Mouse (Mus musculus): ENCODE data around the gene Bzw2. TPM values are rescaled to one million over a fixed set of nuclear protein-coding genes. Genes with fewer than 3 reads are reported as not detected.

Gene Bzw2
- polyA plus RNA-seq, 1 experiment from 2014 or later, result 343 TPM

DNA sequence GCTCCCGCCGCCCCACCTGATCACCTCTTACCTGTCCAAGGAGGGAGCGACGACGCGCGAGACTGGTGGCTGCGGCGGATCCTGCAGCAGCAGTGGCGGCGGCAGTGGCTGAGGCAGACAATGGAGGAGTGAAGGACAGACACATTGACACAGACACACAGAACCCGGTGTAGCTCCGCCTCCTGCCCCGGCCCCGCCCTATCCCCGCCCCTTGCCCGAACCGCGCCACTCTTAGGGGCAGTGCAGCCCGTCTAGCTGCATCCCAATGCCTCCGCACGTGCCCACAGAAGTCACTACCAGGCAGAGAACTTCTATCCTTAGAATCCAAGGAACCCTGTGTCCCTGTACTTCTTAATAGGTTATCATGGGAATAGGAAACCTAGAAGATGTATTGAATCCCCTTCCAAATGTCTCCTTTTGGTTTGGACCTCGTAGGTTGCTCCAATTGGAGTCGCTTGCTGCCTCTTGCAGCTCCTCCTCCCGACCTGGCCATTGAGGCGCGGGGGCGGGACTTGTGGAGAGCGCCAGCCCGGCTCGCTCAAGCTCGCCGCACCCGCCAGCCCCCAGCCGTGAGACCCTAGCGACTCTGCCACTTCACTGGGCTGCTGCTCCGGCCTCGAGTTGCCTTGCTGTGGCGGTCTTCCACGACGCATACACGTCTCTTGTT lies 1.1 kb downstream of the Bzw2 start, which contains the start of gene Ankmy2:
Ankmy2 (plus strand) TSS at position 478 of the 667 bp plus-strand sequence.
- peak; percentile 97 for ATAC-seq (ENCODE audit: low FRiP score, low read depth)
- Histone ChIP-seq H3K9ac (peak within 1 kb of the TSS; percentile 96), H3K27me3 (no peaks in the 10 kb centered on the region), H3K9me3 (no peaks in the 10 kb centered on the region), H3K27ac (replicated peaks) (peak within 1 kb of the TSS; percentile 96), H3K4me1 (replicated peaks) (peaks cover 26% of the 10 kb centered on the region), H3K36me3 (no peaks in the 10 kb centered on the region), H3K4me3 (peak within 1 kb of the TSS; percentile 95), H3K4me2 (peak within 1 kb of the TSS; percentile 68)
- under 1% methylated on average over 42 of the region's 42 CpGs for WGBS

DNA sequence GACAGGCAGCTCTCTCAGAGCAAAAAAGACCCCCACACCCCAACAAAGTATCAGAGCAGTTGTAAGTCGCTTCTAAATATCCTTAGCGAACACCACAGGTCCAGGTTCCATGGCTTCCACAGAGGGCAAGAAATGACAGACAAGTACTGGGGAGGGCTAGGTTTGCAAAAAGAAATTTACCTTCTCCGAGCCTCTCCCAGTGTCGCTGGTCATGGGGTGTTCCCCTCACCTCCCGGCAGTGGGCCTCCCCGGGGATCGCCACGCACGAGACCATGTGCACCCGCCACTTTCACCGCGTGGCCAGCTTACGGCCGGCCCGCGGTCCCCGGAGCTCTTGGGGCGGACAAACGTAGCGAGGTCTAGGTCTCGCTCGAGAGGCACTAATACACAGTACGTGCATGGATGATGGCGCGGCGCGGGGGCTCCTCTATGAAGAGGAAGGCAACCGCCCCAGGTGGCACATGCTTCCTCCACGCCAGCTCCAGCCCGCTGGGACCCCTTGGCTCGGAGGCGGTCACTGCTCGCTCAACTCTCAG lies 1.7 kb downstream of the Bzw2 start:
- peak overlapping the region; percentile 96 for H3K9ac ChIP-seq
- H3K36me3 ChIP-seq, result no peaks in the 10 kb centered on the region
- H3K27ac ChIP-seq (replicated peaks), result peak overlapping the region; percentile 96
- peak overlapping the region; percentile 68 for H3K4me2 ChIP-seq
- H3K9me3 ChIP-seq, result no peaks in the 10 kb centered on the region
- under 1% methylated on average over 33 of the region's 33 CpGs for WGBS
- peak; percentile 80 for ATAC-seq (ENCODE audit: low FRiP score, low read depth)
- H3K4me1 ChIP-seq (replicated peaks), result peaks cover 26% of the 10 kb centered on the region
- peak overlapping the region; percentile 95 for H3K4me3 ChIP-seq
- no peaks in the 10 kb centered on the region for H3K27me3 ChIP-seq

DNA sequence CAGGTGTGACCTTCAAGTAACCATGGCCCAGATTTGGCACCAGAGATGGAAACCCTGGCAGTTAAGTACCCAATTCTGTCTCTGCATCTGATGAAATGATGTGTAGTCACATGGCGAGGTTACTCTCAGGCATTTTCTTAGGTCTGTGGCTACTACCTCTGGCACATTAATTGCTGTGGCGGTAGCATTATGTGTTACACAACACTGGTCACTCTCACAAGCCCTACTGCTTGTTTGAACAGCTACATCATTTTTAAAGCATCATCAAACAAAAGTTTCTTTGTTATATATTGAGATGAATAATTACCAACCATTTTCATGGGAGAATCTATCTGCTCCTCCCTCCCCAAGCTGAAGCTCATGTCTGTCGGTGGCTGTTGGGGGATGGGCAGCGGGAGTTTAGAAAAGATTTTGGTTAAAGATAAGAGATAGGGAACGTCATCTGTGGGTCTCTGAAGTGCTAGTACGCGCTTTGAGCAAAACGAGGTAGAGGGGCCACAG lies 2.7 kb downstream of the Bzw2 start:
- no peaks in the 10 kb centered on the region for H3K27me3 ChIP-seq
- H3K36me3 ChIP-seq, result no peaks in the 10 kb centered on the region
- 8% methylated on average over 8 of the region's 8 CpGs for WGBS
- H3K9me3 ChIP-seq, result no peaks in the 10 kb centered on the region
- H3K4me3 ChIP-seq, result peak overlapping the region; percentile 95
- H3K27ac ChIP-seq (replicated peaks), result peak overlapping the region; percentile 96
- peak overlapping the region; percentile 68 for H3K4me2 ChIP-seq
- H3K4me1 ChIP-seq (replicated peaks), result peaks cover 32% of the 10 kb centered on the region
- H3K9ac ChIP-seq, result peak overlapping the region; percentile 96
- ATAC-seq (ENCODE audit: low FRiP score, low read depth), result no peak

DNA sequence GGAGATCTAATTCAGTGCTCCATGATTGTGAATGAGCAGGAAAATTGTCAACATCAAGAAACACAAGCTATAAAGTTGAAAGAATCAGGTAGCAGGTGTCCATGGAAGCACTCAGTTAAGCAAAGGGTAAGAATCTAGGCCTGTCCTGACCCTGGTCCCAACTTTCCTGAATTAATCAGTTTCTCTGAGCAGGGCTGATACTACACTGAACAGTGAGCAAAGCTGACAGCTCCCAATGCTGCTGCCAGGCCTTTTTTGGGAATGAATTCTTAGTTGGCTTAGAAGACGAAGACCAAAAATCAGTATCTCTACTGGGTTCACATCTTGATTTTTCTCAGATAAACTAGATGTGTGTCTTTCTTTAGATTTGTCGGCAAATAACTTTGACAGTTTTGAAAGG lies 7.1 kb downstream of the Bzw2 start:
- 84% methylated on average over 2 of the region's 2 CpGs for WGBS
- no peak overlapping the region for H3K4me2 ChIP-seq
- no peak overlapping the region for H3K4me3 ChIP-seq
- H3K27ac ChIP-seq (replicated peaks), result no peak overlapping the region
- H3K4me1 ChIP-seq (replicated peaks), result peaks cover 19% of the 10 kb centered on the region
- no peak overlapping the region for H3K9ac ChIP-seq
- H3K9me3 ChIP-seq, result no peaks in the 10 kb centered on the region
- no peaks in the 10 kb centered on the region for H3K36me3 ChIP-seq
- no peak for ATAC-seq (ENCODE audit: low FRiP score, low read depth)
- no peaks in the 10 kb centered on the region for H3K27me3 ChIP-seq

- Histone ChIP-seq H3K4me1 (replicated peaks) (peaks cover 19% of the 10 kb centered on the region), H3K4me3 (no peak overlapping the region), H3K36me3 (no peaks in the 10 kb centered on the region), H3K9ac (no peak overlapping the region), H3K9me3 (no peaks in the 10 kb centered on the region), H3K27ac (replicated peaks) (no peak overlapping the region), H3K27me3 (no peaks in the 10 kb centered on the region), H3K4me2 (no peak overlapping the region)
- no peak for ATAC-seq (ENCODE audit: low FRiP score, low read depth)
- WGBS, result 74% methylated on average over 2 of the region's 2 CpGs
These were observed 7.6 kb downstream of the Bzw2 start for GRCm38 (mm10) chr12:36150265-36150664.

DNA sequence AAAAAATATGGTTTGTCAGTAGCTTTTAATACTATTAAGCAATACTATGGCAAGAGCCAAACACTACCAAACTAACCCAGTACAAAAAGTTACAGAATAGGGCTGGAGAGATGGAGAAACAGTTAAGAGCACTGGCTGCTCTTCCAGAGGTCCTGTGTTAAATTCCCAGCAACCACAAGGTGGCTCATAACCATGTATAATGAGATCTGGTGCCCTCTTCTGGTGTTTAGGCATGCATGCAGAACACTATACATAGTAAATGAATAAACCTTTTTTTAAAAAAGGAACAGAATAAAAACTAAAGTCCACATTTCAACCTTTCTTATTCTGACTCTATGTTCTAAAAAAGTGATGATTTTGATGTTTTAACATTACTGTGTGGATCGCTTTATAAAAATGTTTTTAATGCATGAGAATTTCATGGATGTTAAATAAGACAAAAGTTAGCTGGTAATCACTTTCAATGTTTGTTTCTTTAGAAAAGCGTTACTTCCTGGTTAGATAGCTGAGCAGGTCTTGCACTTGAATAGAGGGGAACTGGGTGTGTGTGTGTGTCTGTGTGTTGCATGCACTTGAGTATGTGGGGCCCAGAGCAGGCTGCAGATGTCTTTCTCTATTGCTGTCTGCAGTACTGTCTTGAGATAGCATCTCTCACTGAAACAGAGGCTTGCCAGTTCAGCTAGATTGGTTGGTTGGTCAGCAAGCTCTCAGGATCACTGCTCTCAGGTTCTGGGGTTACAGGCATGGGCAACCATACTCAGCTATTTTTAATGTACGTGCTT lies 11.5 kb downstream of the Bzw2 start:
- H3K27me3 ChIP-seq, result no peaks in the 10 kb centered on the region
- peaks cover 6% of the 10 kb centered on the region; the same call in 1 of the 2 replicates for H3K4me1 ChIP-seq (replicated peaks)
- WGBS, result 96% methylated on average over 3 of the region's 3 CpGs
- no peak for ATAC-seq (ENCODE audit: low FRiP score, low read depth)
- no peaks in the 10 kb centered on the region for H3K9me3 ChIP-seq
- H3K27ac ChIP-seq (replicated peaks), result no peak overlapping the region
- no peak overlapping the region for H3K4me3 ChIP-seq
- H3K9ac ChIP-seq, result no peak overlapping the region
- H3K4me2 ChIP-seq, result no peak overlapping the region
- H3K36me3 ChIP-seq, result peaks cover 2% of the 10 kb centered on the region; the same call in 1 of the 2 replicates

DNA sequence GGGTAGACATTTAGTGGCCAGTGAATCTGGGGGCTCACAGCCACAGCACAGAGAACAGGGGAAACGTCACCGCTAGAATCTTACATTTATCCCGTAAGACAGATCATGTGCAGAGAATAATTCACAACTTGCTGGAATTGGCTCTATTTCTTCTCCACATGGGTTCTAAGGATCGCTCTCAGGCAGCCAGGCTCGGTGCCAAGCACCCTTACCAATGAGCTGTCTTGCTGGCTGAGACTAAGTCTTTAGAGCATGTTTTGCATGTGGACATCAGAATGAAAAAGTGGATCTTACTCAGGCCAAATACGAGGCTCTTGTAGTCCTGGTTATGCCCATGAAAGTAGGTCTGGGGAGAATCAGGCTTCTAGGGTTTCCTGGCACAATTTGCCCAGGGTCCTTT lies 17.5 kb downstream of the Bzw2 start:
- H3K9ac ChIP-seq, result no peak overlapping the region
- H3K36me3 ChIP-seq, result peaks cover 22% of the 10 kb centered on the region
- no peaks in the 10 kb centered on the region for H3K4me1 ChIP-seq (replicated peaks)
- H3K4me3 ChIP-seq, result no peak overlapping the region
- H3K4me2 ChIP-seq, result no peak overlapping the region
- no peak for ATAC-seq (ENCODE audit: low FRiP score, low read depth)
- no peaks in the 10 kb centered on the region for H3K9me3 ChIP-seq
- no peaks in the 10 kb centered on the region for H3K27me3 ChIP-seq
- H3K27ac ChIP-seq (replicated peaks), result no peak overlapping the region
- WGBS, result 84% methylated on average over 6 of the region's 6 CpGs

GRCm38 (mm10) chr12:36137192-36137591 lies 20.7 kb downstream of the Bzw2 start:
- no peak for ATAC-seq (ENCODE audit: low FRiP score, low read depth)
- H3K4me2 ChIP-seq, result no peak overlapping the region
- no peak overlapping the region for H3K9ac ChIP-seq
- no peaks in the 10 kb centered on the region for H3K4me1 ChIP-seq (replicated peaks)
- no peak overlapping the region for H3K27ac ChIP-seq (replicated peaks)
- H3K36me3 ChIP-seq, result peaks cover 39% of the 10 kb centered on the region
- no peaks in the 10 kb centered on the region for H3K9me3 ChIP-seq
- 88% methylated on average over 4 of the region's 4 CpGs for WGBS
- H3K4me3 ChIP-seq, result no peak overlapping the region
- no peaks in the 10 kb centered on the region for H3K27me3 ChIP-seq

- H3K9ac ChIP-seq, result no peak overlapping the region
- no peak overlapping the region for H3K27ac ChIP-seq (replicated peaks)
- H3K27me3 ChIP-seq, result no peaks in the 10 kb centered on the region
- no peak for ATAC-seq (ENCODE audit: low FRiP score, low read depth)
- H3K4me3 ChIP-seq, result no peak overlapping the region
- no peak overlapping the region for H3K4me2 ChIP-seq
- no peaks in the 10 kb centered on the region for H3K4me1 ChIP-seq (replicated peaks)
- no peaks in the 10 kb centered on the region for H3K9me3 ChIP-seq
- 98% methylated on average over 8 of the region's 8 CpGs for WGBS
- peaks cover 45% of the 10 kb centered on the region for H3K36me3 ChIP-seq
These were observed 21.6 kb downstream of the Bzw2 start for GRCm38 (mm10) chr12:36136285-36136684.

GRCm38 (mm10) chr12:36135409-36135808 lies 22.5 kb downstream of the Bzw2 start:
- Histone ChIP-seq H3K36me3 (peaks cover 40% of the 10 kb centered on the region), H3K9me3 (no peaks in the 10 kb centered on the region), H3K4me1 (replicated peaks) (no peaks in the 10 kb centered on the region), H3K4me2 (no peak overlapping the region), H3K27me3 (no peaks in the 10 kb centered on the region), H3K4me3 (no peak overlapping the region), H3K27ac (replicated peaks) (no peak overlapping the region), H3K9ac (no peak overlapping the region)
- WGBS, result 90% methylated on average over 3 of the region's 3 CpGs
- no peak for ATAC-seq (ENCODE audit: low FRiP score, low read depth)

DNA sequence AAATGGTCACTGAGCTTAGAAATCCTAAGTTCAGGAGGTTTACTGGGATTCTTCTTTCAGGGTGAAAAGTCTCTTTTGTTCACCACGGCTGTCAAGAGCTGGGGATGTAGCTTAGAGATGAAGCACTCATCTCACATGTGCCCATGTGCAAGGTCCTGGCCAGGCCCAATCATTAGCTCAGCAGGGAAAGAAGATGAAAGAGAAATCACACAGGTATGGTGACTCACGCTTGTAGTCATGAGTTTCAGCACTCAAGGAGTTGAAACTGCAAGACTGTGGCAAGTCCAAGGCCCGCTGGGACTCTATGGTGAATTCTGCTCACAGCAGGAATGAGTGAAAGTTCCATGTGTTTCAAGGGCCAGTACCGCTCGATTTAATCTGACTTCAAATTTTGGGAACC lies 23.8 kb downstream of the Bzw2 start:
- no peaks in the 10 kb centered on the region for H3K27me3 ChIP-seq
- no peaks in the 10 kb centered on the region for H3K9me3 ChIP-seq
- H3K36me3 ChIP-seq, result peaks cover 48% of the 10 kb centered on the region
- no peaks in the 10 kb centered on the region for H3K4me1 ChIP-seq (replicated peaks)
- H3K27ac ChIP-seq (replicated peaks), result no peak overlapping the region
- H3K4me2 ChIP-seq, result no peak overlapping the region
- no peak overlapping the region for H3K9ac ChIP-seq
- no peak overlapping the region for H3K4me3 ChIP-seq
- WGBS, result 95% methylated on average over 5 of the region's 5 CpGs
- ATAC-seq (ENCODE audit: low FRiP score, low read depth), result no peak

DNA sequence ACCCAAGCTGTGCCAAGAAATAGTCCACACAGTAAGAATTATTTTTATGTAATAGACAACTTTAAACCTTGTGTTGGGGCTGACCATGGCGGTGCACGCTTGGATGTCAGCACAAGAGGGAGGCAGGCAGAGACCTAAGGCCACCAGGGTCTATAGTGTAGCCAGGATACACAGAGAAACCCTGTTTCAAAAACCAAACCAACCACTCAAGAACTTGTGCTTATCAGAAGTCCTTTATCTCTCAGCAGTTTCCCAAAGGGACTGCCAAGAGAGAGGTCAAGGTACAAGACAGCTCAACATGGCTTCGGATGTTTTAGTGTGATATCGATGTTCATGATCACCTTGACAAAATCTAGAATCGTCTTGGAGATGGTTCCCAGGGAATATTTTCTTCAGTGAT lies 24.3 kb downstream of the Bzw2 start:
- no peaks in the 10 kb centered on the region for H3K9me3 ChIP-seq
- no peak for ATAC-seq (ENCODE audit: low FRiP score, low read depth)
- no peak overlapping the region for H3K4me3 ChIP-seq
- no peak overlapping the region for H3K9ac ChIP-seq
- H3K27me3 ChIP-seq, result no peaks in the 10 kb centered on the region
- no peaks in the 10 kb centered on the region for H3K4me1 ChIP-seq (replicated peaks)
- no peak overlapping the region for H3K4me2 ChIP-seq
- H3K27ac ChIP-seq (replicated peaks), result no peak overlapping the region
- WGBS, result 93% methylated on average over 5 of the region's 5 CpGs
- peaks cover 49% of the 10 kb centered on the region for H3K36me3 ChIP-seq
